Mouse (Mus musculus): ENCODE measurements around the gene Basp1.
"Not testable (repeated sequence)": the region's sequence is repeated elsewhere in the genome, so short reads cannot be mapped to it uniquely, and the experiment has no call there.

Gene Basp1

GRCm38 (mm10) chr15:25413378-25413901 is at the start of gene Basp1:
TSS of gene Basp1 (minus strand) at chr15:25413764.
- DNase-seq (ENCODE audit: low spot score): no peak

GRCm38 (mm10) chr15:25463076-25463475 is 49.5 kb upstream of the Basp1 start:
- not testable (repeated sequence) for DNase-seq (ENCODE audit: low spot score)

GRCm38 (mm10) chr15:25462056-25462762 is 48.6 kb upstream of the Basp1 start:
- DNase-seq (ENCODE audit: low spot score): no peak

GRCm38 (mm10) chr15:25459901-25460300 is 46.3 kb upstream of the Basp1 start:
- no peak for DNase-seq (ENCODE audit: low spot score)

- DNase-seq (ENCODE audit: low spot score): no peak
Observed at GRCm38 (mm10) chr15:25457421-25457820, 43.9 kb upstream of the Basp1 start.

GRCm38 (mm10) chr15:25453538-25453937 is 40.0 kb upstream of the Basp1 start:
- no peak for DNase-seq (ENCODE audit: low spot score)

GRCm38 (mm10) chr15:25449348-25449747 is 35.8 kb upstream of the Basp1 start:
- no peak for DNase-seq (ENCODE audit: low spot score)

GRCm38 (mm10) chr15:25448703-25449340 is 35.3 kb upstream of the Basp1 start:
- no peak for DNase-seq (ENCODE audit: low spot score)

- no peak for DNase-seq (ENCODE audit: low spot score)
Observed at GRCm38 (mm10) chr15:25447136-25447535, 33.6 kb upstream of the Basp1 start.

- DNase-seq (ENCODE audit: low spot score): no peak
Observed at GRCm38 (mm10) chr15:25446155-25446487, 32.6 kb upstream of the Basp1 start.

- DNase-seq (ENCODE audit: low spot score): no peak
Observed at GRCm38 (mm10) chr15:25445361-25446154, 32.0 kb upstream of the Basp1 start.

GRCm38 (mm10) chr15:25444208-25444607 is 30.6 kb upstream of the Basp1 start:
- no peak for DNase-seq (ENCODE audit: low spot score)

GRCm38 (mm10) chr15:25443140-25443790 is 29.7 kb upstream of the Basp1 start:
- DNase-seq (ENCODE audit: low spot score): no peak

- no peak for DNase-seq (ENCODE audit: low spot score)
Observed at GRCm38 (mm10) chr15:25441868-25442185, 28.3 kb upstream of the Basp1 start.

GRCm38 (mm10) chr15:25440991-25441867 is 27.7 kb upstream of the Basp1 start:
- DNase-seq (ENCODE audit: low spot score): peak; percentile 7

- no peak for DNase-seq (ENCODE audit: low spot score)
Observed at GRCm38 (mm10) chr15:25440317-25440716, 26.8 kb upstream of the Basp1 start.

GRCm38 (mm10) chr15:25432341-25432740 is 18.8 kb upstream of the Basp1 start:
- no peak for DNase-seq (ENCODE audit: low spot score)

- DNase-seq (ENCODE audit: low spot score): no peak
Observed at GRCm38 (mm10) chr15:25430167-25430566, 16.6 kb upstream of the Basp1 start.

- no peak for DNase-seq (ENCODE audit: low spot score)
Observed at GRCm38 (mm10) chr15:25429007-25429406, 15.4 kb upstream of the Basp1 start.

GRCm38 (mm10) chr15:25428551-25428950 is 15.0 kb upstream of the Basp1 start:
- DNase-seq (ENCODE audit: low spot score): no peak

- DNase-seq (ENCODE audit: low spot score): no peak
Observed at GRCm38 (mm10) chr15:25420266-25420665, 6.7 kb upstream of the Basp1 start.
